Mouse (Mus musculus) liver, postnatal 0 days (tissue): ENCODE data around the gene Cyb5rl. TPM values are rescaled to one million over a fixed set of nuclear protein-coding genes. Genes with fewer than 3 reads are reported as not detected.

Experiments
- ATAC-seq: fragments of 200-750 bp; cut with Nextera tagmentation; 2 replicates; pipeline ENCODE4 v1.8.0; 2017; ENCODE audit warnings: mild to moderate bottlenecking, moderate library complexity
- DNase-seq: peaks from one replicate; pipeline ENCODE4 v3.0.0-alpha.2; 2016
- H3K27ac ChIP-seq: fragments of 300-500 bp; sonication (generic); 2 replicates; pipeline ENCODE4 v1.5.1; 2014; ENCODE audit warnings: antibody characterized with exemption, moderate library complexity, mild to moderate bottlenecking, low read depth
- H3K27me3 ChIP-seq: fragments of 300-500 bp; sonication (generic); 2 replicates; pipeline ENCODE4 v1.6.1; 2014; ENCODE audit warnings: low read length, control low read depth, mixed read lengths; ENCODE audit not compliant: insufficient read depth
- H3K36me3 ChIP-seq: fragments of 300-500 bp; sonication (generic); replicated peaks from 2 replicates; pipeline ENCODE4 v1.6.1; 2014; ENCODE audit warnings: mild to moderate bottlenecking, control low read depth, low read length, moderate library complexity, mixed read lengths; ENCODE audit not compliant: insufficient read depth
- H3K4me1 ChIP-seq: fragments of 300-500 bp; sonication (generic); 2 replicates; pipeline ENCODE4 v1.6.1; 2014; ENCODE audit warnings: antibody characterized with exemption, mild to moderate bottlenecking, control low read depth; ENCODE audit not compliant: insufficient read depth
- H3K4me2 ChIP-seq: fragments of 300-500 bp; sonication (generic); 2 replicates; pipeline ENCODE4 v1.6.1; 2014; ENCODE audit warnings: low read depth, mild to moderate bottlenecking, low read length, moderate library complexity, mixed read lengths
- H3K4me3 ChIP-seq: fragments of 300-500 bp; sonication (generic); 2 replicates; pipeline ENCODE4 v1.5.1; 2014; ENCODE audit warnings: low read depth, low read length
- H3K9ac ChIP-seq: fragments of 300-500 bp; sonication (generic); replicated peaks from 2 replicates; pipeline ENCODE4 v1.6.1; 2014; ENCODE audit warnings: mild to moderate bottlenecking, moderate library complexity
- H3K9me3 ChIP-seq: fragments of 300-500 bp; sonication (generic); 2 replicates; pipeline ENCODE4 v1.6.1; 2016; ENCODE audit warnings: mild to moderate bottlenecking, control low read depth, low read length, mixed read lengths
- CTCF ChIP-seq: sonication (generic); IDR thresholded peaks from 2 replicates; pipeline ENCODE4 v1.5.1; 2016; ENCODE audit warnings: antibody characterized with exemption, low read depth
- EP300 ChIP-seq: IDR thresholded peaks from 2 replicates; pipeline ENCODE4 v1.6.1; 2016; ENCODE audit warnings: antibody characterized with exemption, low read depth, mild to moderate bottlenecking
- WGBS: fragments of 180-500 bp; shearing (Covaris S2); extraction: QIAGEN DNeasy Blood & Tissue Kit; methylation state at CpG from one replicate; pipeline ENCODE4 v1.1.7; 2014; ENCODE audit not compliant: insufficient replicate concordance; 5-methylcytosine and 5-hydroxymethylcytosine counted together
- polyA plus RNA-seq: library from polyadenylated mRNA; unstranded; fragments of >200 nt; fragmentation: Nextera tagmentation; extraction: Ambion mirVana; gene quantifications from 2 replicates; pipeline ENCODE4 v1.2.1, GENCODE M21; 2015

The Cyb5rl gene
- polyA plus RNA-seq, 1 experiment from 2014 or later: 3.1 TPM

DNA sequence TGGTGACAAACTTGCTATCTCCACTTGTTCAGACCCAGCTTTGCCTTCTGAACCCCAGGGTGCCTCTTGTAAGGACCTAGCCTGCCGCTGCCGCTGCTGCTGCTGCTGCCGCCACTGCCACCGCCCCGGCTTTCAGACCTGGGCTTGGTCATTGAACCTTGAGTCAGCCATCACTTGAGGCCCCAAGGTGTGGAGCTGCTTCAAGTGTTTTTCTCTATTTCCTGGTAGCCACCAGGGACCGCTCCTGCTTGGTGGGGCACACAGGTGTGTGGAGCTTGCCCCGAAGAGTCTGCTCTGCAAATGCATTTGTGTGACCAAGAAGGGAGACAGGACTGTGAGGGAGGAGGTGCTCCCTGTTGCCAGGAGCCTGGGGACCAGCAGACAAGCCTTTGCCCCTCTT, 41.9 kb upstream of the Cyb5rl start:
- Histone ChIP-seq H3K4me3 (no peak overlapping the region), H3K27ac (no peak overlapping the region), H3K27me3 (no peaks in the 10 kb centered on the region), H3K9me3 (no peaks in the 10 kb centered on the region), H3K4me1 (peaks cover 7% of the 10 kb centered on the region; the same call in 1 of the 2 replicates), H3K36me3 (peaks cover 5% of the 10 kb centered on the region; the same call in 1 of the 2 replicates), H3K4me2 (no peak overlapping the region), H3K9ac (no peak overlapping the region)
- ATAC-seq (no peak), DNase-seq (no peak)
- 90% methylated on average over 7 of the region's 7 CpGs for WGBS
- TF ChIP-seq EP300 (no peak), CTCF (no peak)

DNA sequence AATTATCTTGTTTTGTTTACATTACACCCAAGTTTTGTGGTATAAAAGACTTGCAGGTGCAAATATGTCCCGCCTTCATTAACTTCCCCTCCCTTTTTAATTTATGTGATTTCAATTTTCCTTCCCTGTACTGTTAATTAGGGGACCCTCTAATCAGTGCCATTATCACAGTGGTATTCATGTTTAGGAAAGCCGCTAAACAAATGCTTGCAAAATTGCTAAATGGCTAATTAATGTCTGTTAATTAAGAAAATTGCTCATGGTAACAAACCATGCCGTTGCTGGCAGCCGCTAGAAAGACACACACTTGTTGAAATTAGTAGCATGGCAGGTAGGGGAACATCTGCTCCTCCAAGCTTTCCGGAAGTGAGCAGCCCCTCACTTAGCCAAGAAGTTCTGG, 41.4 kb upstream of the Cyb5rl start:
- Histone ChIP-seq H3K27ac (no peak overlapping the region), H3K27me3 (no peaks in the 10 kb centered on the region), H3K9me3 (no peaks in the 10 kb centered on the region), H3K4me2 (no peak overlapping the region), H3K9ac (no peak overlapping the region), H3K4me3 (no peak overlapping the region), H3K36me3 (peaks cover 6% of the 10 kb centered on the region; the same call in 1 of the 2 replicates), H3K4me1 (0 out of 2 replicates have a peak, but pooled peaks cover 3% of the 10 kb centered on the region)
- 90% methylated on average over 5 of the region's 5 CpGs for WGBS
- TF ChIP-seq EP300: no peak
- no peak for TF ChIP-seq CTCF
- no peak for DNase-seq
- no peak for ATAC-seq

DNA sequence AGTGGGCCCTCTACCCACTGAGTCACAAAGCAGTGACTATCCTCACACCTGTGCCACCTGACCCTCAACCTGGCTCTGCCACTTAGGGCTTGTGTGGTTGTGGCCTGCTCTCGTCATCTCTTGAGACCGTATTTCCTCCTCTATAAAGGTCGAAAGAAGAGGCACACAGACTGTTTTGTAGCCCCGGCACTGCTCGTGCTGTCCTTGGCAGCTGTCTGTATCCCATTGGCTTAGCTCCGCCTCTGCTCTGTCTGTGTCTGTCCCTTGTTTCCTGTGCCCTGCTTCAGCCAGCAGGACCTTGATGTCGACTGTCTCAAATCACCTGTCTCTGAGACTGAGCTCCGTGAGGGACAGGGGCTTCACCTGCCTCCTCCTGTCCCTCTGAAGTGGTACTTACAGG, 40.3 kb upstream of the Cyb5rl start:
- H3K9ac ChIP-seq: no peak overlapping the region
- no peaks in the 10 kb centered on the region for H3K9me3 ChIP-seq
- WGBS: 69% methylated on average over 8 of the region's 8 CpGs
- no peak for ATAC-seq
- no peaks in the 10 kb centered on the region for H3K4me1 ChIP-seq
- no peaks in the 10 kb centered on the region for H3K27me3 ChIP-seq
- H3K27ac ChIP-seq: no peak overlapping the region
- H3K4me2 ChIP-seq: no peak overlapping the region
- peaks cover 14% of the 10 kb centered on the region for H3K36me3 ChIP-seq
- DNase-seq: no peak
- TF ChIP-seq CTCF (no peak), EP300 (no peak)
- H3K4me3 ChIP-seq: no peak overlapping the region

- no peak for ATAC-seq
- TF ChIP-seq CTCF (no peak), EP300 (no peak)
- H3K4me2 ChIP-seq: no peak overlapping the region
Observed at GRCm38 (mm10) chr4:107035689-107036088, 31.1 kb upstream of the Cyb5rl start.

DNA sequence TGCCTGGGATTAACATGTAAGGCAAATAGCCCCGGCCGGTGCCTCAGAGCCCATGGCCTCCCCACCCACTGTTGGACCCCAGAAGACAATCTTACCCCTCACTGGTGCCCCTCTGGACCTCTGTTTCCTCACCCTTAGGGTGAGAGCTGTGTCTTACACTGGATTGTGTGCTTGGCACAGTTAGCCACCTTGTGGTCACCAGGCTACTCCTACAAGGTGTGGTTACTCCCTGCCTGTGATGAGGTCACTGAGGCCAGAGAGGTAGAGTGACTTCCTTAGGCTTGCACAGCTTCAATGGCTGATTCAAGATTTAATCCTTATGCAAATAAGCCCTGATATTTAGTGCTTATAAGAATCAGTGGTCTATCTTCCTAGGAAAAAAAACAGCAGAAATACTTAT, 29.8 kb upstream of the Cyb5rl start:
- Histone ChIP-seq H3K4me2 (no peak overlapping the region), H3K9ac (no peak overlapping the region), H3K27me3 (no peaks in the 10 kb centered on the region), H3K36me3 (peaks cover 47% of the 10 kb centered on the region), H3K4me1 (no peaks in the 10 kb centered on the region), H3K27ac (no peak overlapping the region), H3K4me3 (no peak overlapping the region), H3K9me3 (no peaks in the 10 kb centered on the region)
- 0 out of 2 replicates have a peak, but pooled peaks have one; percentile 16 for TF ChIP-seq CTCF
- TF ChIP-seq EP300: no peak
- DNase-seq (no peak), ATAC-seq (no peak)
- WGBS: 100% methylated on average over 2 of the region's 2 CpGs

More at GRCm38 (mm10) chr4:107035689-107036088, 31.1 kb upstream of the Cyb5rl start:
- no peaks in the 10 kb centered on the region for H3K4me1 ChIP-seq
- H3K36me3 ChIP-seq: peaks cover 47% of the 10 kb centered on the region
- WGBS: 79% methylated on average over 4 of the region's 4 CpGs
- no peaks in the 10 kb centered on the region for H3K9me3 ChIP-seq
- H3K9ac ChIP-seq: no peak overlapping the region
- no peaks in the 10 kb centered on the region for H3K27me3 ChIP-seq
- H3K4me3 ChIP-seq: no peak overlapping the region
- no peak overlapping the region for H3K27ac ChIP-seq
- DNase-seq: no peak

GRCm38 (mm10) chr4:107038303-107038702, 28.5 kb upstream of the Cyb5rl start:
- Histone ChIP-seq H3K4me1 (no peaks in the 10 kb centered on the region), H3K4me3 (no peak overlapping the region), H3K27me3 (no peaks in the 10 kb centered on the region), H3K9me3 (no peaks in the 10 kb centered on the region), H3K4me2 (no peak overlapping the region), H3K36me3 (peaks cover 49% of the 10 kb centered on the region), H3K9ac (no peak overlapping the region), H3K27ac (no peak overlapping the region)
- no peak for ATAC-seq
- TF ChIP-seq CTCF (no peak), EP300 (no peak)
- no peak for DNase-seq
- 91% methylated on average over 4 of the region's 4 CpGs for WGBS

GRCm38 (mm10) chr4:107039270-107039669, 27.5 kb upstream of the Cyb5rl start:
- Histone ChIP-seq H3K4me3 (no peak overlapping the region), H3K4me1 (no peaks in the 10 kb centered on the region), H3K27me3 (no peaks in the 10 kb centered on the region), H3K4me2 (no peak overlapping the region), H3K9ac (no peak overlapping the region), H3K27ac (no peak overlapping the region), H3K36me3 (peaks cover 49% of the 10 kb centered on the region), H3K9me3 (no peaks in the 10 kb centered on the region)
- WGBS: 89% methylated on average over 8 of the region's 8 CpGs
- DNase-seq: no peak
- no peak for TF ChIP-seq CTCF
- no peak for TF ChIP-seq EP300
- ATAC-seq: no peak
